Mouse (Mus musculus) kidney, adult 2 months (tissue): ENCODE data around the gene Muc4.

Experiments
- CTCF ChIP-seq: fragments of 200-500 bp; conservative IDR thresholded peaks from 2 replicates; pipeline ENCODE4 v1.5.1; 2011; ENCODE audit warnings: low read depth, mild to moderate bottlenecking, control low read depth, low read length, moderate library complexity, mixed read lengths; ENCODE audit not compliant: insufficient read depth, insufficient read length
- POLR2A ChIP-seq: fragments of 200-500 bp; IDR thresholded peaks from one replicate; pipeline ENCODE4 v1.6.1; 2011; ENCODE audit warnings: low read depth, low read length, control low read depth

GRCm38 (mm10) chr16:32742712-32743111 lies 7.0 kb downstream of the Muc4 start:
- no peak for TF ChIP-seq CTCF
- TF ChIP-seq POLR2A, result no peak
